Mouse (Mus musculus) hindbrain, postnatal 0 days (tissue): ENCODE data around the gene Syne3. TPM values are rescaled to one million over a fixed set of nuclear protein-coding genes. Genes with fewer than 3 reads are reported as not detected.

ENCODE experiments used
- ATAC-seq: fragments of 200-750 bp; cut with Nextera tagmentation; 2 replicates; pipeline ENCODE4 v1.8.0; 2017; ENCODE audit warnings: mild to moderate bottlenecking, moderate TSS enrichment, moderate library complexity
- DNase-seq: peaks from one replicate; pipeline ENCODE4 v3.0.0-alpha.2; 2015; ENCODE audit warnings: low spot score
- H3K27ac ChIP-seq: fragments of 300-500 bp; sonication (generic); 2 replicates; pipeline ENCODE4 v1.5.1; 2014; ENCODE audit warnings: mild to moderate bottlenecking
- H3K27me3 ChIP-seq: fragments of 300-500 bp; sonication (generic); 2 replicates; pipeline ENCODE4 v1.6.1; 2014; ENCODE audit warnings: low read length, mixed read lengths; ENCODE audit not compliant: insufficient read depth
- H3K36me3 ChIP-seq: fragments of 300-500 bp; sonication (generic); 2 replicates; pipeline ENCODE4 v1.6.1; 2014; ENCODE audit warnings: low read length, mixed read lengths; ENCODE audit not compliant: insufficient read depth
- H3K4me1 ChIP-seq: fragments of 300-500 bp; sonication (generic); 2 replicates; pipeline ENCODE4 v1.6.1; 2014; ENCODE audit warnings: antibody characterized with exemption, low read length, mixed read lengths; ENCODE audit not compliant: insufficient read depth
- H3K4me2 ChIP-seq: fragments of 300-500 bp; sonication (generic); 2 replicates; pipeline ENCODE4 v1.6.1; 2014; ENCODE audit warnings: low read depth, mild to moderate bottlenecking, low read length, moderate library complexity, mixed read lengths
- H3K4me3 ChIP-seq: fragments of 300-500 bp; sonication (generic); 2 replicates; pipeline ENCODE4 v1.5.1; 2014; ENCODE audit warnings: low read length
- H3K9ac ChIP-seq: fragments of 300-500 bp; sonication (generic); replicated peaks from 2 replicates; pipeline ENCODE4 v1.6.1; 2014; ENCODE audit warnings: mild to moderate bottlenecking, low read length, moderate library complexity, mixed read lengths
- H3K9me3 ChIP-seq: fragments of 300-500 bp; sonication (generic); 2 replicates; pipeline ENCODE4 v1.6.1; 2016; ENCODE audit warnings: low read length, mixed read lengths
- CTCF ChIP-seq: IDR thresholded peaks from 2 replicates; pipeline ENCODE4 v1.5.1; 2016; ENCODE audit warnings: antibody characterized with exemption, control low read depth, low read depth
- WGBS: fragments of 180-500 bp; shearing (Covaris S2); extraction: QIAGEN DNeasy Blood & Tissue Kit; methylation state at CpG from one replicate; pipeline ENCODE4 v1.1.7; 2014; 5-methylcytosine and 5-hydroxymethylcytosine counted together
- polyA plus RNA-seq: library from polyadenylated mRNA; unstranded; fragments of >200 nt; fragmentation: Nextera tagmentation; extraction: Ambion mirVana; gene quantifications from 2 replicates; pipeline ENCODE4 v1.2.1, GENCODE M21; 2015
- total RNA-seq: library from RNA; depleted of rRNA; stranded (reverse); fragments of >200 nt; gene quantifications from 2 replicates; pipeline ENCODE4 v1.2.3, GENCODE M21; 2014

The Syne3 gene
- total and polyA plus RNA-seq, 2 experiments from 2014 or later: 0.98 to 1.4 TPM

- WGBS: 56% methylated on average over 3 of the region's 3 CpGs
- Histone ChIP-seq H3K27ac (0 out of 2 replicates have a peak overlapping the region, but pooled peaks have one; percentile 11), H3K9ac (no peak overlapping the region), H3K4me3 (no peak overlapping the region), H3K27me3 (no peaks in the 10 kb centered on the region), H3K4me1 (peaks cover 8% of the 10 kb centered on the region; the same call in 1 of the 2 replicates), H3K4me2 (no peak overlapping the region), H3K36me3 (no peaks in the 10 kb centered on the region), H3K9me3 (no peaks in the 10 kb centered on the region)
- peak; percentile 70 for DNase-seq
- ATAC-seq: no peak
- TF ChIP-seq CTCF: no peak
These were observed 109.8 kb downstream of the Syne3 start for GRCm38 (mm10) chr12:104899835-104900234.

GRCm38 (mm10) chr12:104899161-104899560 lies 110.4 kb downstream of the Syne3 start:
- DNase-seq (no peak), ATAC-seq (no peak)
- no peak overlapping the region for H3K9ac ChIP-seq
- no peak overlapping the region for H3K4me2 ChIP-seq
- no peaks in the 10 kb centered on the region for H3K27me3 ChIP-seq
- H3K4me1 ChIP-seq: peaks cover 8% of the 10 kb centered on the region; the same call in 1 of the 2 replicates
- WGBS: 65% methylated on average over 11 of the region's 11 CpGs
- H3K9me3 ChIP-seq: no peaks in the 10 kb centered on the region
- H3K36me3 ChIP-seq: no peaks in the 10 kb centered on the region
- H3K4me3 ChIP-seq: no peak overlapping the region
- H3K27ac ChIP-seq: 0 out of 2 replicates have a peak overlapping the region, but pooled peaks have one; percentile 11
- TF ChIP-seq CTCF: peak; percentile 19; the same call in 1 of the 2 replicates

DNA sequence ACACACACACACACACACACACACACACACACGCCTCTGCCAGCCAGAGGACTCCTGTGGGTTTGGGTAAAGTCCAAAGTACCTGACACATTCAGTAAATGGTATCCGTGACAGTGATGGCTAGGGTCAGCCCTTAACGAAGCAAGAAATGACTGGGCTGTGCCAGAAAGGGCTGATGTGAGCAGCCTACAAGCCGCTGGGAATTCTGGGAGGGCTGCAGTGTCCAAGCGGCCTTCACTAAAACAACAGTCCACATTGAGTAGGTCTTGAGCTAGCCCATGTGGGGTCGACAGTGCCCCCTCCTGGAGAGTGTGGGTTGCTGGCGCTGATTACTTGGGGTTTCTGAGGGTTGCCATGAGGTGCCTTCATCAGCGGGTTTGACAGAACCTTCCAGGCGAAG lies 110.9 kb downstream of the Syne3 start:
- Histone ChIP-seq H3K27ac (no peak overlapping the region), H3K4me1 (peaks cover 8% of the 10 kb centered on the region; the same call in 1 of the 2 replicates), H3K9me3 (no peaks in the 10 kb centered on the region), H3K4me3 (no peak overlapping the region), H3K27me3 (no peaks in the 10 kb centered on the region), H3K4me2 (no peak overlapping the region), H3K36me3 (no peaks in the 10 kb centered on the region), H3K9ac (no peak overlapping the region)
- TF ChIP-seq CTCF: peak; percentile 34
- DNase-seq (no peak), ATAC-seq (no peak)
- WGBS: 64% methylated on average over 9 of the region's 9 CpGs

DNA sequence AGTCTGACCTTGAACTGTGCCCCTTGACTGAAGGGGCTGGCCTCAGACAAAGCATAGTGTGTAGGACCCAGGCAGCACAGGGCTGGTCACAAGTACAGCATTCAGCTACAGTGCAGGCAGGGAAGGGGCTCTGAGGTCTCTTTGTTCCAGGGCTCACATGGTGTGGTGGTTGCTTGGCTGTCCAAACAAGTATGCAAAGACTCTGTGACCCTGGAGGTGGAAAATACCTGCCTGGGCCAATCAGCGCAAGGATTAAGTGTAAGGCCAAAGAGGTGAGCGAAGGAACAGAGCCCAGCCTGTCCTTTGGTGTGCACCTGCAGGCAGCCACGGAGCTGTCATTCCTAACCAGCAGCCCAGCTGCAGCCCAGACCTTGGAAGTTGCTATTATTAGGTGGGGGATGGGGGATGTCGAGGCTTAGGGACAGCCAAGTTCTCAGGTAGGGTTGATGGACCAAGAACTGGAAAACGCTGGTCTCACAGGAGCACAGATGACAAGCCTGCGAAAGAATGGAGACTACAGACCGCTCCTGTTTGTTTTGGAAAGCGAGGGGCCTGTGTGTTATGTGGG lies 112.5 kb downstream of the Syne3 start:
- Histone ChIP-seq H3K27me3 (no peaks in the 10 kb centered on the region), H3K4me1 (peaks cover 8% of the 10 kb centered on the region; the same call in 1 of the 2 replicates), H3K27ac (peak overlapping the region; percentile 16; the same call in 1 of the 2 replicates), H3K9me3 (no peaks in the 10 kb centered on the region), H3K4me3 (no peak overlapping the region), H3K36me3 (no peaks in the 10 kb centered on the region), H3K9ac (no peak overlapping the region), H3K4me2 (no peak overlapping the region)
- 63% methylated on average over 8 of the region's 8 CpGs for WGBS
- DNase-seq (no peak), ATAC-seq (peak; percentile 36; the same call in 1 of the 2 replicates)
- TF ChIP-seq CTCF: no peak

DNA sequence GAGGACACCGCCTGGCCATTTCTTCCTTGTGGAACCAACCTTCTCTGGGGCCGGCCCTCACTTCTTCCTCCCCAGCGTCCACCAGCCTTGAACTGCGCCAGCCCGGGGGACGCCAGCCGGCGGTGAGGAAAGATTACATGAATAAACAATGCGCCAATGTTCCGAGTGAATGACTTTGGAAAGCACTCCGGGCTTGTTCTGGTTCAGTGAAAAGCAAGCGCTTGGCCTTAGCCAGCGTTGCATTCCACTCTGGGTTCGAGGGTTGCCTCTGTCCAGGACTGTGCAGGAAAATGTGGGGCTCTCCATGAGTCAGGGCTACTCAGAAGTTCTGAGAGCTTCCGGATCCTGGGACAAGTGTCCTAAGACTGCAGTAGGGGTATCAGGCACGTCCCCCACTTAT lies 113.0 kb downstream of the Syne3 start:
- H3K4me2 ChIP-seq: no peak overlapping the region
- no peak overlapping the region for H3K4me3 ChIP-seq
- H3K36me3 ChIP-seq: no peaks in the 10 kb centered on the region
- H3K9me3 ChIP-seq: no peaks in the 10 kb centered on the region
- peaks cover 8% of the 10 kb centered on the region; the same call in 1 of the 2 replicates for H3K4me1 ChIP-seq
- H3K27me3 ChIP-seq: no peaks in the 10 kb centered on the region
- H3K9ac ChIP-seq: no peak overlapping the region
- H3K27ac ChIP-seq: peak overlapping the region; percentile 16; the same call in 1 of the 2 replicates
- 40% methylated on average over 16 of the region's 16 CpGs for WGBS
- no peak for TF ChIP-seq CTCF
- DNase-seq (peak; percentile 52), ATAC-seq (peak; percentile 59)

DNA sequence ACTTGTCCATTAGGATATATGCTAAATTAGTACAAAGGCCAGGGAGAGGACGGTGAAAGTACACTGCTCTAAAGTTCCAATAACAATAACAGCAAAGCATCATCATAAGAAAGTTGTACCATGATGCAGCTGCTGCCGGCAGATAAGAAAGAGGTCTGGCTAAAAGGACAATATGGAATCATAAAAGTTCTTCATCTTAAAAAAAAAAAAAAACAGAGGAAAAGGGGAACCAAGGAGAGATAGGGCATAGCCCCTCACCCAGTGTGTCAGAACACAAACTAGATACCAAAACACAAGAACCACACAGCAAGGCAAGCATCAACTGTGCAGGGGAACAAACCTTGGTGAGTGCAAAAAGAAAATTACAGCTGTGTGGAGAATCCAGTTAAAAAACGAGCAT lies 117.4 kb downstream of the Syne3 start:
- H3K27ac ChIP-seq: no peak overlapping the region
- H3K27me3 ChIP-seq: no peaks in the 10 kb centered on the region
- WGBS: 95% methylated on average over 3 of the region's 3 CpGs
- H3K9me3 ChIP-seq: no peaks in the 10 kb centered on the region
- H3K4me3 ChIP-seq: no peak overlapping the region
- ATAC-seq: no peak
- no peak for TF ChIP-seq CTCF
- H3K36me3 ChIP-seq: no peaks in the 10 kb centered on the region
- DNase-seq: no peak
- H3K4me1 ChIP-seq: 0 out of 2 replicates have a peak, but pooled peaks cover 5% of the 10 kb centered on the region
- H3K4me2 ChIP-seq: no peak overlapping the region
- no peak overlapping the region for H3K9ac ChIP-seq

- no peak overlapping the region for H3K9ac ChIP-seq
- H3K27me3 ChIP-seq: no peaks in the 10 kb centered on the region
- H3K4me1 ChIP-seq: no peaks in the 10 kb centered on the region
- H3K4me3 ChIP-seq: no peak overlapping the region
- TF ChIP-seq CTCF: no peak
- no peaks in the 10 kb centered on the region for H3K36me3 ChIP-seq
- no peaks in the 10 kb centered on the region for H3K9me3 ChIP-seq
- no peak for DNase-seq
- H3K4me2 ChIP-seq: no peak overlapping the region
- no peak overlapping the region for H3K27ac ChIP-seq
- 85% methylated on average over 8 of the region's 8 CpGs for WGBS
- ATAC-seq: no peak
These were observed 119.5 kb downstream of the Syne3 start for GRCm38 (mm10) chr12:104890066-104890465.
